Mouse (Mus musculus) kidney, adult 2 months (tissue): ENCODE data around the gene Hectd1.

Experiments used
- CTCF ChIP-seq: fragments of 200-500 bp; conservative IDR thresholded peaks from 2 replicates; pipeline ENCODE4 v1.5.1; 2011; ENCODE audit warnings: low read depth, mild to moderate bottlenecking, control low read depth, low read length, moderate library complexity, mixed read lengths; ENCODE audit not compliant: insufficient read depth, insufficient read length
- POLR2A ChIP-seq: fragments of 200-500 bp; IDR thresholded peaks from one replicate; pipeline ENCODE4 v1.6.1; 2011; ENCODE audit warnings: low read depth, low read length, control low read depth

DNA sequence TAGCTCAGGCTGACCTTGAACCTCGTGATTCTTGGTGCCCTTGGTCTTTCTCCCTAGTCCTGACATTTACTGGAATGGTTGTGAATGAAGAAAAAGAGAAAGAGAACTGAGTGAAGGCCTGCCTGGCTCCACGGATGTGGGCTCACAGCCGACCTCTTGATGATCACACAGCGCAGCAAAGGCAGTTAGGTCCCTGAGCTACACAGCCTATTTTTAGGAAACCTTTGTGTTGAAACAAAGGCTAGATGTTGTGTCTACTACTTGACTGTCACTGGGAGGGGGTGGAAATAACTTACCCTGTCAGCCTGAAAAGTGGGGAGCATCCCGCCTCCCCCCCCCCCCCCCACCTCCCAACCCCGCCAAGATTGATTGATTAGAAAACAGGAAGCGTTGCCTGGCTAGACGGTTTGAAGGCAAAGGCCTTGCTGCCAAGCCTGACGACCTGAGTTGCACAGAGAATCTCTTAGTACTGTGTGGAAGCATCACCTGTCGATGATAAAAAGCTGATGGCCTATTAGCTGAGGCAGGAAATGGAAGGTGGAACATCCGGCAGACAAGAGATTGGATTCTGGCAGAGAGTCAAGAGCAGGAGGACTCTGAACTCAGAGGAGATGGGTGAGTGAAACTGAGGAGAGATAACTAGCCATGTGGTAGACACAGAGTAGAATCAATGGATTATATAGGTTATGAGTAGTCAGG, 42.3 kb upstream of the Hectd1 start:
- TF ChIP-seq POLR2A (no peak), CTCF (no peak)
